Mouse (Mus musculus) liver, embryonic 13.5 days (tissue): ENCODE measurements around the gene Gnl1. TPM values are rescaled to one million over a fixed set of nuclear protein-coding genes. Genes with fewer than 3 reads are reported as not detected.

Source experiments
- microRNA counts: library from miRNA; unstranded; fragments of <30 nt; microRNA quantifications from one replicate; lab custom pipeline; 2016
- microRNA-seq: library from miRNA; unstranded; fragments of <30 nt; microRNA quantifications from one replicate; pipeline ENCODE4, GENCODE M21; 2016
- polyA plus RNA-seq: library from polyadenylated mRNA; unstranded; fragments of >200 nt; fragmentation: Nextera tagmentation; extraction: Ambion mirVana; gene quantifications from 2 replicates; pipeline ENCODE4 v1.2.1, GENCODE M21; 2015

Gnl1 gene
- polyA plus RNA-seq, 1 experiment from 2014 or later: 15.2 TPM

MicroRNAs encoded within 50 kb of the gene (microRNA counts, 519-probe panel; counts per million panel counts)
- microRNA mmu-miR-877 (lab: Ali Mortazavi, UCI): 114 counts per million

Small RNA genes within 50 kb of the gene (microRNA-seq; reads per million reads assigned to microRNA genes)
- gene Mir877: 91.6 reads per million, percentile 50 among the genes with 10 or more reads in this experiment

Other genes with a start within 250 kb of the Gnl1 start
- 21.6 and 23.2 TPM in 2 replicates for gene Ier3, start 158.2 kb upstream of the Gnl1 start, polyA plus RNA-seq
- 38.2 and 38.5 TPM in 2 replicates for gene Flot1, start 156.6 kb upstream of the Gnl1 start, polyA plus RNA-seq
- gene Tubb5, start 141.5 kb upstream of the Gnl1 start, polyA plus RNA-seq: 520 and 547 TPM in 2 replicates
- 8.0 and 8.8 TPM in 2 replicates for gene Mdc1, start 138.3 kb upstream of the Gnl1 start, polyA plus RNA-seq
- gene Nrm, start 118.5 kb upstream of the Gnl1 start, polyA plus RNA-seq: 23.0 and 25.4 TPM in 2 replicates
- gene Ppp1r18, start 114.3 kb upstream of the Gnl1 start, polyA plus RNA-seq: 8.0 and 11.8 TPM in 2 replicates
- gene Dhx16, start 100.0 kb upstream of the Gnl1 start, polyA plus RNA-seq: 35.2 and 40.3 TPM in 2 replicates
- gene 2310061I04Rik, start 82.4 kb upstream of the Gnl1 start, polyA plus RNA-seq: 14.3 and 15.1 TPM in 2 replicates
- gene Atat1, start 69.8 kb upstream of the Gnl1 start, polyA plus RNA-seq: 9.3 and 9.9 TPM in 2 replicates
- 105 and 106 TPM in 2 replicates for gene Mrps18b, start 63.5 kb upstream of the Gnl1 start, polyA plus RNA-seq
- gene Ppp1r10, start 63.4 kb upstream of the Gnl1 start, polyA plus RNA-seq: 19.4 and 27.5 TPM in 2 replicates
- gene Abcf1, start 10.1 kb upstream of the Gnl1 start, polyA plus RNA-seq: 81.3 and 110 TPM in 2 replicates
- 8.3 and 8.7 TPM in 2 replicates for gene Prr3, start 385 bp downstream of the Gnl1 start, polyA plus RNA-seq
- gene H2-T24, start 40.7 kb downstream of the Gnl1 start, polyA plus RNA-seq: 5.2 and 5.7 TPM in 2 replicates
- 23.1 and 24.0 TPM in 2 replicates for gene H2-T23, start 53.0 kb downstream of the Gnl1 start, polyA plus RNA-seq
- gene H2-T22, start 62.9 kb downstream of the Gnl1 start, polyA plus RNA-seq: 9.2 and 9.4 TPM in 2 replicates
- gene Gm6034, start 63.1 kb downstream of the Gnl1 start, polyA plus RNA-seq: not detected in 2 replicates
- 0.08 TPM in 1 of 2 replicates, not detected in the other for gene Gm11127, start 78.5 kb downstream of the Gnl1 start, polyA plus RNA-seq
- not detected in 2 replicates for gene Gm19684, start 141.8 kb downstream of the Gnl1 start, polyA plus RNA-seq
- gene Gm7030, start 149.6 kb downstream of the Gnl1 start, polyA plus RNA-seq: not detected in 2 replicates
- not detected in 2 replicates for gene Gm8909, start 188.7 kb downstream of the Gnl1 start, polyA plus RNA-seq
- gene H2-T3, start 210.4 kb downstream of the Gnl1 start, polyA plus RNA-seq: not detected in 2 replicates